In genomic region chr14:55852646-55853551, GRCm38 (mm10) we compare ENCODE assay signal across 8 mouse cellular contexts. TPM values are rescaled to one million over a fixed set of nuclear protein-coding genes. Genes with fewer than 3 reads are reported as not detected.
A peak's percentile ranks its signal among the peaks of the same experiment; 100 is the strongest.
DNase-seq lines count a peak whose midpoint lies in the region; ATAC-seq and TF ChIP-seq lines count a peak whose summit lies in the region.

No protein-coding gene starts in this region.

- peaks cover 35% of the 10 kb centered on the region for H3K4me1 ChIP-seq in heart, embryonic 11.5 days (ENCODE audit: control insufficient read depth, insufficient read depth, low read length)
- H3K4me1 ChIP-seq in forebrain, postnatal 0 days (ENCODE audit: insufficient read depth): peaks cover 15% of the 10 kb centered on the region
- H3K4me1 ChIP-seq in liver, embryonic 11.5 days (replicated peaks; ENCODE audit: control insufficient read depth, insufficient read depth, low read length): peaks cover 47% of the 10 kb centered on the region
- peaks cover 40% of the 10 kb centered on the region for H3K4me1 ChIP-seq in stomach, embryonic 16.5 days (ENCODE audit: control insufficient read depth, insufficient read depth, low read length)

- no peaks in the 10 kb centered on the region for H3K27me3 ChIP-seq in heart, embryonic 11.5 days (ENCODE audit: control insufficient read depth, insufficient read depth, low read length)
- no peaks in the 10 kb centered on the region for H3K27me3 ChIP-seq in forebrain, postnatal 0 days (ENCODE audit: insufficient read depth, low read length)
- no peaks in the 10 kb centered on the region; the same call in 1 of the 2 replicates for H3K27me3 ChIP-seq in liver, embryonic 11.5 days (replicated peaks; ENCODE audit: control insufficient read depth, insufficient read depth, low read length)
- H3K27me3 ChIP-seq in stomach, embryonic 16.5 days (ENCODE audit: control insufficient read depth, insufficient read depth, low read length): no peaks in the 10 kb centered on the region

- ATAC-seq in heart, embryonic 11.5 days (replicated peaks; ENCODE audit: insufficient number of reproducible peaks, low FRiP score, low TSS enrichment): peak; percentile 60; the same call in 1 of the 2 replicates
- peak; percentile 72 for ATAC-seq in forebrain, postnatal 0 days
- peak; percentile 61 for ATAC-seq in liver, embryonic 11.5 days (replicated peaks; ENCODE audit: low FRiP score)
- ATAC-seq in stomach, embryonic 16.5 days (ENCODE audit: insufficient read depth, low FRiP score): peak; percentile 61
- ATAC-seq in activated CD4-positive, CD25-positive, alpha-beta regulatory T cell, adult 4 months: no peak

- DNase-seq in heart, postnatal 14 days: no peak
- DNase-seq in MN1 (ENCODE audit: low spot score): peak; percentile 17
- DNase-seq in forebrain, postnatal 0 days: peak; percentile 67
- peak; percentile 66 for DNase-seq in liver, embryonic 11.5 days (ENCODE audit: low spot score)
- DNase-seq in ovary, postnatal 10 days (ENCODE audit: low spot score): no peak

- H3K27ac ChIP-seq in heart, embryonic 11.5 days (ENCODE audit: low read depth, low read length): peak overlapping the region; percentile 97
- H3K27ac ChIP-seq in forebrain, postnatal 0 days (ENCODE audit: low read depth, low read length): peak overlapping the region; percentile 84
- peak overlapping the region; percentile 91 for H3K27ac ChIP-seq in liver, embryonic 11.5 days (ENCODE audit: low read depth, low read length)
- peak overlapping the region; percentile 97 for H3K27ac ChIP-seq in stomach, embryonic 16.5 days (ENCODE audit: low read length)

- peak overlapping the region; percentile 93 for H3K9ac ChIP-seq in heart, embryonic 11.5 days (ENCODE audit: low read depth, low read length)
- H3K9ac ChIP-seq in forebrain, postnatal 0 days: 0 out of 2 replicates have a peak overlapping the region, but pooled peaks have one; percentile 83
- peak overlapping the region; percentile 74 for H3K9ac ChIP-seq in liver, embryonic 11.5 days (ENCODE audit: low read depth, low read length)
- peak overlapping the region; percentile 83 for H3K9ac ChIP-seq in stomach, embryonic 16.5 days (ENCODE audit: low read length)

- TF ChIP-seq CTCF in forebrain, postnatal 0 days (IDR thresholded peaks at IDR 0.05; ENCODE audit: low read depth): no peak

- intact Hi-C loops in heart, postnatal 14 days (cut with DNase I): no loop called here

- peak overlapping the region; percentile 73 for H3K4me3 ChIP-seq in heart, embryonic 11.5 days (ENCODE audit: low read depth, low read length)
- no peak overlapping the region for H3K4me3 ChIP-seq in forebrain, postnatal 0 days (ENCODE audit: low read depth, low read length)
- peak overlapping the region; percentile 63 for H3K4me3 ChIP-seq in liver, embryonic 11.5 days (ENCODE audit: low read depth, low read length)
- H3K4me3 ChIP-seq in stomach, embryonic 16.5 days (replicated peaks; ENCODE audit: low read length): peak overlapping the region; percentile 73

- WGBS in heart, embryonic 11.5 days (ENCODE audit: insufficient replicate concordance): 6% methylated on average over 11 of the region's 11 CpGs
- WGBS in forebrain, postnatal 0 days: 7% methylated on average over 11 of the region's 11 CpGs
- 20% methylated on average over 11 of the region's 11 CpGs for WGBS in liver, embryonic 11.5 days
- 5% methylated on average over 11 of the region's 11 CpGs for WGBS in stomach, embryonic 16.5 days

- peak overlapping the region; percentile 80 for H3K4me2 ChIP-seq in heart, embryonic 11.5 days
- peak overlapping the region; percentile 82 for H3K4me2 ChIP-seq in forebrain, postnatal 0 days (ENCODE audit: low read depth)
- peak overlapping the region; percentile 87 for H3K4me2 ChIP-seq in liver, embryonic 11.5 days
- H3K4me2 ChIP-seq in stomach, embryonic 16.5 days (ENCODE audit: low read depth, low read length): peak overlapping the region; percentile 71

- H3K9me3 ChIP-seq in heart, embryonic 11.5 days (replicated peaks; ENCODE audit: control insufficient read depth, low read length): no peaks in the 10 kb centered on the region
- H3K9me3 ChIP-seq in forebrain, postnatal 0 days (ENCODE audit: low read length): no peaks in the 10 kb centered on the region
- H3K9me3 ChIP-seq in liver, embryonic 11.5 days (ENCODE audit: control insufficient read depth, low read length): no peaks in the 10 kb centered on the region
- H3K9me3 ChIP-seq in stomach, embryonic 16.5 days (replicated peaks; ENCODE audit: control insufficient read depth, low read length): no peaks in the 10 kb centered on the region

- H3K36me3 ChIP-seq in heart, embryonic 11.5 days (ENCODE audit: control insufficient read depth, insufficient read depth, low read length): no peaks in the 10 kb centered on the region
- H3K36me3 ChIP-seq in forebrain, postnatal 0 days (ENCODE audit: insufficient read depth): no peaks in the 10 kb centered on the region
- H3K36me3 ChIP-seq in liver, embryonic 11.5 days (ENCODE audit: control insufficient read depth, insufficient read depth, low read length): no peaks in the 10 kb centered on the region
- peaks cover 2% of the 10 kb centered on the region; the same call in 1 of the 2 replicates for H3K36me3 ChIP-seq in stomach, embryonic 16.5 days (ENCODE audit: control insufficient read depth, insufficient read depth, low read length)

RNA-seq across cellular contexts. Expression of gene Nynrin, which starts 0.9 kb away (rescaled TPM):
- 12.5 and 20.3 TPM in 2 replicates for polyA plus RNA-seq in heart, embryonic 11.5 days (2014; fragmentation: Nextera tagmentation; extraction: Ambion mirVana)
- total RNA-seq in heart, postnatal 14 days (2021): 10 to 100 TPM; 13.6 to 15.8 TPM
- 24.2 and 28.5 TPM in 2 replicates for total RNA-seq in forebrain, postnatal 0 days (2014; rRNA removed)
- 4.4 and 5.5 TPM in 2 replicates for polyA plus RNA-seq in forebrain, postnatal 0 days (2015; fragmentation: Nextera tagmentation; extraction: Ambion mirVana)
- polyA plus RNA-seq in liver, embryonic 11.5 days (2014; fragmentation: Nextera tagmentation; extraction: Ambion mirVana): 12.0 and 12.2 TPM in 2 replicates
- polyA plus RNA-seq in stomach, embryonic 16.5 days (2015; fragmentation: Nextera tagmentation; extraction: Ambion mirVana): 18.0 and 19.3 TPM in 2 replicates
- under 1 TPM in 1 of 2 experiments, not detected in 1; 0.08 TPM for polyA plus RNA-seq in activated CD4-positive, CD25-positive, alpha-beta regulatory T cell, adult 4 months (2017; shearing (Covaris generic))

RNA-seq across cellular contexts. Expression of gene Nfatc4, which starts 30.0 kb away (rescaled TPM):
- polyA plus RNA-seq in heart, embryonic 11.5 days (2014; fragmentation: Nextera tagmentation; extraction: Ambion mirVana): 15.5 and 16.9 TPM in 2 replicates
- total RNA-seq in heart, postnatal 14 days (2021): 1 to 10 TPM; 7.0 to 9.2 TPM
- total RNA-seq in forebrain, postnatal 0 days (2014; rRNA removed): 6.0 and 11.9 TPM in 2 replicates
- 3.2 and 3.9 TPM in 2 replicates for polyA plus RNA-seq in forebrain, postnatal 0 days (2015; fragmentation: Nextera tagmentation; extraction: Ambion mirVana)
- 15.1 and 15.3 TPM in 2 replicates for polyA plus RNA-seq in liver, embryonic 11.5 days (2014; fragmentation: Nextera tagmentation; extraction: Ambion mirVana)
- polyA plus RNA-seq in stomach, embryonic 16.5 days (2015; fragmentation: Nextera tagmentation; extraction: Ambion mirVana): 32.9 and 33.9 TPM in 2 replicates
- polyA plus RNA-seq in activated CD4-positive, CD25-positive, alpha-beta regulatory T cell, adult 4 months (2017; shearing (Covaris generic)): not detected

RNA-seq across cellular contexts. Expression of gene Cbln3, which starts 31.3 kb away (rescaled TPM):
- 0.30 and 0.42 TPM in 2 replicates for polyA plus RNA-seq in heart, embryonic 11.5 days (2014; fragmentation: Nextera tagmentation; extraction: Ambion mirVana)
- total RNA-seq in heart, postnatal 14 days (2021): under 1 TPM; 0.10 TPM
- 0.29 and 0.46 TPM in 2 replicates for total RNA-seq in forebrain, postnatal 0 days (2014; rRNA removed)
- 0.24 and 0.33 TPM in 2 replicates for polyA plus RNA-seq in forebrain, postnatal 0 days (2015; fragmentation: Nextera tagmentation; extraction: Ambion mirVana)
- 0.47 and 0.60 TPM in 2 replicates for polyA plus RNA-seq in liver, embryonic 11.5 days (2014; fragmentation: Nextera tagmentation; extraction: Ambion mirVana)
- 0.45 and 0.66 TPM in 2 replicates for polyA plus RNA-seq in stomach, embryonic 16.5 days (2015; fragmentation: Nextera tagmentation; extraction: Ambion mirVana)
- polyA plus RNA-seq in activated CD4-positive, CD25-positive, alpha-beta regulatory T cell, adult 4 months (2017; shearing (Covaris generic)): under 1 TPM in 1 of 2 experiments, not detected in 1; 0.24 TPM

RNA-seq across cellular contexts. Expression of gene Khnyn, which starts 31.8 kb away (rescaled TPM):
- polyA plus RNA-seq in heart, embryonic 11.5 days (2014; fragmentation: Nextera tagmentation; extraction: Ambion mirVana): 6.0 and 8.9 TPM in 2 replicates
- 10 to 100 TPM; 13.4 to 14.3 TPM for total RNA-seq in heart, postnatal 14 days (2021)
- total RNA-seq in forebrain, postnatal 0 days (2014; rRNA removed): 13.6 and 20.0 TPM in 2 replicates
- polyA plus RNA-seq in forebrain, postnatal 0 days (2015; fragmentation: Nextera tagmentation; extraction: Ambion mirVana): 3.2 and 5.3 TPM in 2 replicates
- polyA plus RNA-seq in liver, embryonic 11.5 days (2014; fragmentation: Nextera tagmentation; extraction: Ambion mirVana): 12.6 and 14.6 TPM in 2 replicates
- 18.5 and 21.7 TPM in 2 replicates for polyA plus RNA-seq in stomach, embryonic 16.5 days (2015; fragmentation: Nextera tagmentation; extraction: Ambion mirVana)
- 10 to 100 TPM in 1 of 2 experiments, 1 to 10 TPM in 1; 9.9 to 11.6 TPM for polyA plus RNA-seq in activated CD4-positive, CD25-positive, alpha-beta regulatory T cell, adult 4 months (2017; shearing (Covaris generic))

RNA-seq across cellular contexts. Expression of gene Sdr39u1, which starts 47.2 kb away (rescaled TPM):
- 36.9 and 42.2 TPM in 2 replicates for polyA plus RNA-seq in heart, embryonic 11.5 days (2014; fragmentation: Nextera tagmentation; extraction: Ambion mirVana)
- 10 to 100 TPM; 71.5 to 78.4 TPM for total RNA-seq in heart, postnatal 14 days (2021)
- total RNA-seq in forebrain, postnatal 0 days (2014; rRNA removed): 96.2 and 103 TPM in 2 replicates
- polyA plus RNA-seq in forebrain, postnatal 0 days (2015; fragmentation: Nextera tagmentation; extraction: Ambion mirVana): 131 and 132 TPM in 2 replicates
- 24.3 and 30.5 TPM in 2 replicates for polyA plus RNA-seq in liver, embryonic 11.5 days (2014; fragmentation: Nextera tagmentation; extraction: Ambion mirVana)
- polyA plus RNA-seq in stomach, embryonic 16.5 days (2015; fragmentation: Nextera tagmentation; extraction: Ambion mirVana): 65.5 and 66.5 TPM in 2 replicates
- polyA plus RNA-seq in activated CD4-positive, CD25-positive, alpha-beta regulatory T cell, adult 4 months (2017; shearing (Covaris generic)): 10 to 100 TPM; 66.2 to 86.2 TPM

Comparison
In these comparisons a context has a peak if more than half of its experiments do, and no peak if none do; other contexts are left out.
1. DNase-seq: peak in MN1 (single experiment), forebrain, postnatal 0 days (single experiment) and liver, embryonic 11.5 days (single experiment); none in heart, postnatal 14 days (0 of 2) and ovary, postnatal 10 days (single experiment).
2. Peak in every context shown above with its lines, with median percentiles within 50 percentile points of each other: H3K27ac ChIP-seq, H3K4me2 ChIP-seq and H3K9ac ChIP-seq.